Mouse (Mus musculus) MEL (cell line): Measurements from ENCODE around the gene Hs6st1. TPM values are rescaled to one million over a fixed set of nuclear protein-coding genes. Genes with fewer than 3 reads are reported as not detected.
"Not testable (repeated sequence)": the region's sequence is repeated elsewhere in the genome, so short reads cannot be mapped to it uniquely, and the experiment has no call there.

Experiments
- DNase-seq: peaks from one replicate; pipeline ENCODE4 v3.0.0; 2011; ENCODE audit warnings: low read depth, low spot score
- H3K27ac ChIP-seq: 2 replicates; pipeline ENCODE4 v1.5.1; 2012; ENCODE audit warnings: low read depth, mild to moderate bottlenecking, control low read depth, low read length, moderate library complexity; ENCODE audit not compliant: control insufficient read depth
- H3K27me3 ChIP-seq, 2 experiments: fragments of 150-350 bp in 1 of 2; sonication (generic) in 1 of 2; 2 replicates each; pipeline ENCODE4 v1.6.1; 2012; ENCODE audit warnings: low read length in 2 of 2, mild to moderate bottlenecking in 2 of 2, improper control_type of control experiment in 1 of 2, moderate library complexity in 1 of 2; ENCODE audit not compliant: insufficient read depth in 2 of 2, control insufficient read depth in 1 of 2
- H3K36me3 ChIP-seq, 2 experiments: 2 replicates each; pipeline ENCODE4 v1.6.1; 2012 to 2014; ENCODE audit warnings: low read length in 2 of 2, improper control_type of control experiment in 1 of 2, inconsistent platforms in 1 of 2, mild to moderate bottlenecking in 1 of 2; ENCODE audit not compliant: insufficient read depth in 2 of 2, control insufficient read depth in 1 of 2
- H3K4me1 ChIP-seq, 2 experiments: fragments of 150-350 bp in 1 of 2; sonication (generic) in 1 of 2; 2 replicates each; pipeline ENCODE4 v1.6.1; 2012; ENCODE audit warnings: low read length in 2 of 2, improper control_type of control experiment in 1 of 2, mild to moderate bottlenecking in 1 of 2; ENCODE audit not compliant: insufficient read depth in 2 of 2, control insufficient read depth in 1 of 2
- H3K4me3 ChIP-seq, 2 experiments: fragments of 150-350 bp in 1 of 2; sonication (generic) in 1 of 2; 2 replicates each; pipeline ENCODE4 v1.5.1; 2012; ENCODE audit warnings: low read depth in 2 of 2, low read length in 2 of 2, mild to moderate bottlenecking in 2 of 2, moderate library complexity in 2 of 2, control low read depth in 1 of 2, improper control_type of control experiment in 1 of 2; ENCODE audit not compliant: control insufficient read depth in 1 of 2, insufficient read depth in 1 of 2
- H3K79me2 ChIP-seq: 2 replicates; pipeline ENCODE4 v1.6.1; 2012; ENCODE audit warnings: mild to moderate bottlenecking, low read length, moderate library complexity; ENCODE audit not compliant: control insufficient read depth, poor library complexity, insufficient read depth
- H3K9ac ChIP-seq: 2 replicates; pipeline ENCODE4 v1.6.1; 2012; ENCODE audit warnings: low read depth, mild to moderate bottlenecking, control low read depth, low read length, moderate library complexity; ENCODE audit not compliant: control insufficient read depth, poor library complexity, severe bottlenecking
- H3K9me3 ChIP-seq: fragments of 150-350 bp; sonication (generic); replicated peaks from 2 replicates; pipeline ENCODE4 v1.6.1; 2012; ENCODE audit warnings: mild to moderate bottlenecking, low read length, improper control_type of control experiment, moderate library complexity; ENCODE audit not compliant: insufficient read depth
- BHLHE40 ChIP-seq: IDR thresholded peaks from 2 replicates; pipeline ENCODE4 v1.6.1; 2012; ENCODE audit warnings: low read depth, mild to moderate bottlenecking, inconsistent platforms, low read length, improper control_type of control experiment, borderline replicate concordance
- CTCF ChIP-seq, 3 experiments: IDR thresholded peaks in 2 of 3; conservative IDR thresholded peaks in 1 of 3; 2 replicates each; pipeline ENCODE4 v1.5.1; 2011 to 2012; ENCODE audit warnings: low read length in 3 of 3, low read depth in 2 of 3, mild to moderate bottlenecking in 2 of 3, improper control_type of control experiment in 1 of 3, inconsistent platforms in 1 of 3, mixed read lengths in 1 of 3, moderate library complexity in 1 of 3; ENCODE audit not compliant: control insufficient read depth in 1 of 3, insufficient read depth in 1 of 3, poor library complexity in 1 of 3, severe bottlenecking in 1 of 3
- E2F4 ChIP-seq: IDR thresholded peaks from 2 replicates; pipeline ENCODE4 v1.6.1; 2011; ENCODE audit warnings: low read depth, low read length, improper control_type of control experiment, borderline replicate concordance
- ELF1 ChIP-seq: IDR thresholded peaks from 2 replicates; pipeline ENCODE4 v1.6.1; 2014; ENCODE audit warnings: low read depth, mild to moderate bottlenecking, inconsistent platforms, low read length, improper control_type of control experiment, moderate library complexity
- ETS1 ChIP-seq: IDR thresholded peaks from 2 replicates; pipeline ENCODE4 v1.6.1; 2012; ENCODE audit warnings: low read depth, mild to moderate bottlenecking, inconsistent platforms, low read length, improper control_type of control experiment, moderate library complexity
- GABPA ChIP-seq: IDR thresholded peaks from 2 replicates; pipeline ENCODE4 v1.6.1; 2012; ENCODE audit warnings: low read depth, mild to moderate bottlenecking, inconsistent platforms, low read length, improper control_type of control experiment, moderate library complexity
- HCFC1 ChIP-seq: IDR thresholded peaks from 2 replicates; pipeline ENCODE4 v1.6.1; 2012; ENCODE audit warnings: low read depth, mild to moderate bottlenecking, inconsistent platforms, low read length, improper control_type of control experiment, moderate library complexity
- JUND ChIP-seq: IDR thresholded peaks from 2 replicates; pipeline ENCODE4 v1.6.1; 2011; ENCODE audit warnings: low read depth, mild to moderate bottlenecking, improper control_type of control experiment, low read length
- MXI1 ChIP-seq: IDR thresholded peaks from 2 replicates; pipeline ENCODE4 v1.6.1; 2011; ENCODE audit warnings: mild to moderate bottlenecking, low read depth, low read length, improper control_type of control experiment
- NELFE ChIP-seq: IDR thresholded peaks from 2 replicates; pipeline ENCODE4 v1.6.1; 2011; ENCODE audit warnings: low read depth, low read length, improper control_type of control experiment
- POLR2A ChIP-seq, 2 experiments: IDR thresholded peaks; 2 replicates each; pipeline ENCODE4 v1.6.1; 2011 to 2012; ENCODE audit warnings: low read length in 2 of 2, mild to moderate bottlenecking in 2 of 2, control low read depth in 1 of 2, improper control_type of control experiment in 1 of 2, low read depth in 1 of 2, moderate library complexity in 1 of 2; ENCODE audit not compliant: control insufficient read depth in 1 of 2, insufficient read depth in 1 of 2, poor library complexity in 1 of 2
- POLR2AphosphoS2 ChIP-seq: IDR thresholded peaks from 2 replicates; pipeline ENCODE4 v1.6.1; 2011; ENCODE audit warnings: low read length, improper control_type of control experiment
- RCOR1 ChIP-seq: IDR thresholded peaks from 2 replicates; pipeline ENCODE4 v1.6.1; 2012; ENCODE audit warnings: low read depth, mild to moderate bottlenecking, inconsistent platforms, low read length, improper control_type of control experiment
- UBTF ChIP-seq: IDR thresholded peaks from 2 replicates; pipeline ENCODE4 v1.6.1; 2012; ENCODE audit warnings: low read depth, mild to moderate bottlenecking, inconsistent platforms, low read length, improper control_type of control experiment, moderate library complexity, borderline replicate concordance; ENCODE audit not compliant: insufficient read depth
- USF2 ChIP-seq, 2 experiments: IDR thresholded peaks; 2 replicates each; pipeline ENCODE4 v1.6.1; 2011 to 2012; ENCODE audit warnings: improper control_type of control experiment in 2 of 2, low read length in 2 of 2, borderline replicate concordance in 1 of 2, inconsistent platforms in 1 of 2, low read depth in 1 of 2, mild to moderate bottlenecking in 1 of 2; ENCODE audit not compliant: insufficient read depth in 1 of 2
- ZKSCAN1 ChIP-seq: IDR thresholded peaks from 2 replicates; pipeline ENCODE4 v1.6.1; 2012; ENCODE audit warnings: low read depth, mild to moderate bottlenecking, inconsistent platforms, low read length, improper control_type of control experiment, moderate library complexity
- ZMIZ1 ChIP-seq: IDR thresholded peaks from 2 replicates; pipeline ENCODE4 v1.6.1; 2012; ENCODE audit warnings: low read depth, mild to moderate bottlenecking, inconsistent platforms, low read length, improper control_type of control experiment, moderate library complexity
- polyA plus RNA-seq, 2 experiments: library from polyadenylated mRNA; stranded (reverse) in 1 of 2; unstranded in 1 of 2; fragments of >175 nt in 1 of 2; fragments of >200 nt in 1 of 2; gene quantifications; 2 replicates each; pipeline versions ENCODE4 v1.2.1 to v1.2.4; 2012; ENCODE audit warnings: low replicate concordance in 2 of 2, low read depth in 1 of 2; ENCODE audit not compliant: insufficient read length in 2 of 2, insufficient read depth in 1 of 2, missing spikeins in 1 of 2
- total RNA-seq: library from RNA; depleted of rRNA; stranded (reverse); fragments of 300-350 nt; gene quantifications from 2 replicates; pipeline ENCODE4 v1.2.3, GENCODE M21; 2012

Hs6st1 gene
- total and polyA plus RNA-seq, 3 experiments, result 33.0 to 52.0 (median 45.7) TPM

DNA sequence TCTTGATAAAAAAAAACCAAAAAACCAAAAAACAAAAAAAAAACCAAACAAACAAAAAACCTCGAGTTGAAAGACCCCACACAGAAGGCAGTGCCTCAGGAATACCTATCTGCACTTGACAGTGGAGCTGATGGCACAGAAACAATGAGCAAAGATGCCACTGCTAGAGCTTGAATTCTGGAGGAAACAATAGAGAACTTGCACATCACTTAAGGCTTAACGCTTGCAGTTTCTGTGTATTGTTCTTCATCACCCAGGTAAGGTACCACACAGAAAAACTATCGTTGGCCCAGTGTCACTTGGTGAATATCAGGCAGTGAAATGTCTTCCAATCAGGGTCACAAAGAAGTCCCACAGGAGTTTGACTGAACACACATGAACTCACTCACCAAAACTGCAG lies 26.1 kb upstream of the Hs6st1 start:
- no peaks in the 10 kb centered on the region for H3K36me3 ChIP-seq
- TF ChIP-seq ZKSCAN1, result no peak
- no peak for TF ChIP-seq ETS1
- TF ChIP-seq RCOR1, result no peak
- no peak for TF ChIP-seq POLR2AphosphoS2
- no peak for TF ChIP-seq JUND
- no peak for TF ChIP-seq E2F4
- TF ChIP-seq POLR2A (IDR thresholded peaks at IDR 0.05; ENCODE audit: control insufficient read depth in 1 of 2, insufficient read depth in 1 of 2, low read depth in 1 of 2, low read length in 2 of 2, poor library complexity in 1 of 2), result no peak
- no peak for TF ChIP-seq CTCF (IDR thresholded peaks at IDR 0.05 in 2 of 3, conservative IDR thresholded peaks at IDR 0.05 in 1 of 3; ENCODE audit: control insufficient read depth in 1 of 3, insufficient read depth in 1 of 3, low read depth in 2 of 3, low read length in 3 of 3, poor library complexity in 1 of 3, severe bottlenecking in 1 of 3)
- TF ChIP-seq ZMIZ1, result no peak
- TF ChIP-seq BHLHE40, result no peak
- TF ChIP-seq HCFC1, result no peak
- TF ChIP-seq ELF1, result no peak
- no peak for TF ChIP-seq MXI1
- no peak for TF ChIP-seq NELFE
- no peak for TF ChIP-seq GABPA
- no peak for TF ChIP-seq USF2 (IDR thresholded peaks at IDR 0.05; ENCODE audit: borderline replicate concordance in 1 of 2, insufficient read depth in 1 of 2, low read depth in 1 of 2, low read length in 2 of 2)
- TF ChIP-seq UBTF, result no peak
- no peaks in the 10 kb centered on the region for H3K79me2 ChIP-seq
- DNase-seq, result no peak
- H3K4me3 ChIP-seq, result no peak overlapping the region
- H3K4me1 ChIP-seq, result no peaks in the 10 kb centered on the region
- no peaks in the 10 kb centered on the region for H3K27me3 ChIP-seq
- H3K9ac ChIP-seq, result no peak overlapping the region
- H3K9me3 ChIP-seq, result no peaks in the 10 kb centered on the region
- no peak overlapping the region for H3K27ac ChIP-seq

DNA sequence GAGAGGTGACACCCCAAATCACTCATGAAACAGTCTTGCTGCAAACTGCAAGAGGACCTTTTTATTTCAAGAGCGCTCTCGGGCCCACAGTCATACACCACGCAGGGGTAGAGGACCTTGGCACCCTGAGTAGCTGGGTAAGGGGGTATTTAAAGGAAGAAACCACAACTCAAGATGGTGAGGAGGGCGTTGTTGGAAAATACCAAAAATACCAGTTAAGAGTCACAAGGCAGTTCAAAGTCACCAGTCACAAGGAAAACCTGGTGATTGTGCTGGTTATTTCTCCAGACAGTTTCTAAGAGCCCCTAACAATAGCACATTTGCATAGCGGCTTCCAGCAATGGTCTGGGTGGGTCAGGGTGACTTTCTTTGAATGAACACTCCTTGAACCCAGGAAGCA lies 24.4 kb upstream of the Hs6st1 start:
- H3K9ac ChIP-seq, H3K4me1 ChIP-seq, DNase-seq, H3K27ac ChIP-seq, H3K9me3 ChIP-seq, H3K27me3 ChIP-seq, H3K36me3 ChIP-seq, H3K79me2 ChIP-seq, H3K4me3 ChIP-seq: not testable (repeated sequence)
